Mouse (Mus musculus): Measurements from ENCODE around the gene Gm10912. TPM values are rescaled to one million over a fixed set of nuclear protein-coding genes. Genes with fewer than 3 reads are reported as not detected.
"Not testable (repeated sequence)": the region's sequence is repeated elsewhere in the genome, so short reads cannot be mapped to it uniquely, and the experiment has no call there.

The Gm10912 gene
- total RNA-seq, 2 experiments from 2014 or later: 0.49 TPM; not detected in 1

GRCm38 (mm10) chr2:104104800-104105199, 39.2 kb downstream of the Gm10912 start:
- intact Hi-C loops (cut with DNase I): no loop called here
- no peak for DNase-seq (ENCODE audit: extremely low spot score in 1 of 2, low spot score in 2 of 2)

- intact Hi-C loops (cut with DNase I); DNase-seq (ENCODE audit: extremely low spot score in 1 of 2, low spot score in 2 of 2): not testable (repeated sequence)
Measured at GRCm38 (mm10) chr2:104109021-104109420, 43.4 kb downstream of the Gm10912 start.

GRCm38 (mm10) chr2:104109528-104109927, 43.9 kb downstream of the Gm10912 start:
- DNase-seq (ENCODE audit: extremely low spot score in 1 of 2, low spot score in 2 of 2): no peak
- intact Hi-C loops (cut with DNase I): no loop called here

- intact Hi-C loops (cut with DNase I): no loop called here
- DNase-seq (ENCODE audit: extremely low spot score in 1 of 2, low spot score in 2 of 2): no peak
Measured at GRCm38 (mm10) chr2:104110031-104110430, 44.4 kb downstream of the Gm10912 start.

- DNase-seq (ENCODE audit: extremely low spot score in 1 of 2, low spot score in 2 of 2); intact Hi-C loops (cut with DNase I): not testable (repeated sequence)
Measured at GRCm38 (mm10) chr2:104111170-104111797, 45.7 kb downstream of the Gm10912 start.

- DNase-seq (ENCODE audit: extremely low spot score in 1 of 2, low spot score in 2 of 2); intact Hi-C loops (cut with DNase I): not testable (repeated sequence)
Measured at GRCm38 (mm10) chr2:104113563-104113962, 47.9 kb downstream of the Gm10912 start.

- DNase-seq (ENCODE audit: extremely low spot score in 1 of 2, low spot score in 2 of 2): peak in 1 of 2 experiments; percentile 7
- intact Hi-C loops (cut with DNase I): no loop called here
Measured at GRCm38 (mm10) chr2:104114898-104115297, 49.3 kb downstream of the Gm10912 start.

Other genes starting within 250 kb of the Gm10912 start
- gene Lmo2, start 107.8 kb upstream of the Gm10912 start, total RNA-seq (2021): 10 to 100 TPM; 17.2 to 21.3 TPM
- gene Fbxo3, start 38.1 kb upstream of the Gm10912 start, total RNA-seq (2021): 10 to 100 TPM; 53.6 to 53.8 TPM
- gene 4931422A03Rik, start 37.5 kb upstream of the Gm10912 start, total RNA-seq (2021): not detected
- not detected for gene Gm10799, start 2.7 kb downstream of the Gm10912 start, total RNA-seq (2021)
- 1 to 10 TPM in 1 of 2 experiments, not detected in 1; 1.3 TPM for gene Cd59b, start 4.0 kb downstream of the Gm10912 start, total RNA-seq (2021)
- gene Cd59a, start 30.0 kb downstream of the Gm10912 start, total RNA-seq (2021): 1 to 10 TPM; 2.1 to 3.3 TPM
- not detected for gene A930018P22Rik, start 56.9 kb downstream of the Gm10912 start, total RNA-seq (2021)

All from left cerebral cortex, postnatal 10 days (tissue).